Mouse (Mus musculus) stomach, postnatal 0 days (tissue): ENCODE measurements at regions not wholly inside any gene's neighbourhood (a gene's known extent, or its start where the extent isn't known, plus 50 kb on each side); places are given as distances from the start of the nearest gene placed in this dataset.

Experiments
- CTCF ChIP-seq: IDR thresholded peaks from 2 replicates; pipeline ENCODE4 v1.5.1; 2016; ENCODE audit warnings: antibody characterized with exemption, low read depth, mild to moderate bottlenecking, moderate library complexity
- EP300 ChIP-seq: optimal IDR thresholded peaks from 2 replicates; pipeline ENCODE3; 2016; ENCODE audit warnings: antibody characterized with exemption

- no peak for TF ChIP-seq CTCF
- no peak for TF ChIP-seq EP300
These were observed 1314.5 kb upstream of the Gm7489 start for GRCm38 (mm10) chr15:52570256-52570655.
